Mouse (Mus musculus) hindbrain, embryonic 10.5 days (tissue): Measurements from ENCODE around the gene Cd164l2. TPM values are rescaled to one million over a fixed set of nuclear protein-coding genes. Genes with fewer than 3 reads are reported as not detected.

Source experiments
- DNase-seq: peaks from one replicate; pipeline ENCODE4 v3.0.0-alpha.2; 2017; ENCODE audit warnings: low spot score
- H3K27ac ChIP-seq: fragments of 300-500 bp; sonication (generic); 2 replicates; pipeline ENCODE4 v1.5.1; 2016; ENCODE audit warnings: mild to moderate bottlenecking, moderate library complexity
- H3K27me3 ChIP-seq: fragments of 300-500 bp; sonication (generic); 2 replicates; pipeline ENCODE4 v1.6.1; 2016; ENCODE audit warnings: mild to moderate bottlenecking; ENCODE audit not compliant: poor library complexity, insufficient read depth, severe bottlenecking
- H3K36me3 ChIP-seq: fragments of 300-500 bp; sonication (generic); 2 replicates; pipeline ENCODE4 v1.6.1; 2016; ENCODE audit warnings: mild to moderate bottlenecking, moderate library complexity
- H3K4me1 ChIP-seq: fragments of 300-500 bp; sonication (generic); replicated peaks from 2 replicates; pipeline ENCODE4 v1.6.1; 2016; ENCODE audit warnings: mild to moderate bottlenecking
- H3K4me3 ChIP-seq: fragments of 300-500 bp; sonication (generic); 2 replicates; pipeline ENCODE4 v1.5.1; 2016; ENCODE audit warnings: mild to moderate bottlenecking, moderate library complexity
- H3K9me3 ChIP-seq: fragments of 300-500 bp; sonication (generic); 2 replicates; pipeline ENCODE4 v1.6.1; 2016; ENCODE audit warnings: mild to moderate bottlenecking, moderate library complexity
- WGBS: fragments of 180-500 bp; shearing (Covaris S2); methylation state at CpG from one replicate; pipeline ENCODE4 v1.1.7; 2016; 5-methylcytosine and 5-hydroxymethylcytosine counted together
- polyA plus RNA-seq: library from polyadenylated mRNA; unstranded; fragments of >200 nt; fragmentation: Nextera tagmentation; extraction: Ambion mirVana; gene quantifications from 2 replicates; pipeline ENCODE4 v1.2.1, GENCODE M21; 2016

Gene Cd164l2
- polyA plus RNA-seq, 1 experiment from 2014 or later, result 1.1 TPM

GRCm38 (mm10) chr4:133178305-133178704, 33.6 kb upstream of the Cd164l2 start:
- WGBS, result 93% methylated on average over 5 of the region's 5 CpGs
- peaks cover 50% of the 10 kb centered on the region for H3K36me3 ChIP-seq
- no peak for DNase-seq
- peaks cover 27% of the 10 kb centered on the region for H3K4me1 ChIP-seq
- no peak overlapping the region for H3K4me3 ChIP-seq
- no peak overlapping the region for H3K27ac ChIP-seq
- no peaks in the 10 kb centered on the region for H3K9me3 ChIP-seq
- H3K27me3 ChIP-seq, result no peaks in the 10 kb centered on the region

DNA sequence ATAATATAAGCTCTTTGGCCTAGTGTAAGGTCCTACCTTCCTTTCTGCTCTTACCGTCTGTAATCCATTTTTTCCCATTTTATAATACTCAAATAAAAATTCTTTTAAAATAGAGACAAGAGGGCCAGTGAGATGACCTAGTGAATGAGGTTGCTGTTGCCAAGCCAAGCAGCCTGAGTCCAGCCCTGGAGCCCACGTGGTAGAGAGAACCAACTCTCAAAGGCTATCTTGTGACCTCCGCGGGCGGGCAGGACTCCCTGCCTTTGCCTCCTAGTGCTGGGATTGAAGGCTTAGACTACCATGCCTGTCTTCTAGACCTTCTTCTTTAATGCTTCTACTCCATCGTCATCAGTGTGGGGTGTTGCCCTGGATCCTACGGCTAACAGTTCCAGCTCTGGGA, 32.7 kb upstream of the Cd164l2 start:
- Histone ChIP-seq H3K27ac (no peak overlapping the region), H3K36me3 (peaks cover 50% of the 10 kb centered on the region)

DNA sequence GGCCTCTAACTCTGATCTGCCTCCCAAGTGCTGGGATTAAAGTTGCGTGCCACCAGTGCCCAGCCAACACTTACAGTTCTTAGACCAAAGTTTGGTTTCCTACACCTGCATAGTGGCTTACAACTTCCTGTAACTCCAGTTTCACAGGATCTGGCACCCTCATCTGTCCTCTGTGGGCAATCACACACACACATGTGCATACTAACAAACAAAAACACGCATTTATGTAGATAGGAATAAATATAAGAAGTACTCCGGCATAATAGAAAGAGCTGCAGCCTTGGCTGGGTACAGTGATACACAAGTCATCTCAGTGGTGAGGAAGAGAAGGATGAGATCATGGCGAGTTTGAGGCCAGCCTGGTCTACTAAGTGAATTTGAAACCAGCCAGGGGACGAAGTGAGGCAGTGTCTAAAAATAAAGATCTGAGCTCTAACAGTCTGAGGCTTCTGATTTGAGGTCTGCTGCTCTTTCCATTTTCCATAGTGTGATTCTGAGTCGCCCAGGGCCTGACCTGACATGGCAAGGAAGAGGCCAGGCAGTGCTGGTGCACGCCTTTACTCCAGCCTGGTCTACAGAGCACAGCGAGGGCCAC, 29.4 kb upstream of the Cd164l2 start:
- WGBS, result 94% methylated on average over 8 of the region's 8 CpGs
- Histone ChIP-seq H3K4me1 (peaks cover 28% of the 10 kb centered on the region), H3K4me3 (no peak overlapping the region), H3K27me3 (no peaks in the 10 kb centered on the region), H3K27ac (no peak overlapping the region), H3K36me3 (peaks cover 64% of the 10 kb centered on the region), H3K9me3 (no peaks in the 10 kb centered on the region)
- no peak for DNase-seq

More for the DNA sequence above, 32.7 kb upstream of the Cd164l2 start:
- no peaks in the 10 kb centered on the region for H3K27me3 ChIP-seq
- peaks cover 36% of the 10 kb centered on the region for H3K4me1 ChIP-seq
- no peak overlapping the region for H3K4me3 ChIP-seq
- 93% methylated on average over 7 of the region's 7 CpGs for WGBS
- DNase-seq, result no peak
- H3K9me3 ChIP-seq, result no peaks in the 10 kb centered on the region

GRCm38 (mm10) chr4:133184031-133184897, 27.7 kb upstream of the Cd164l2 start:
- Histone ChIP-seq H3K4me3 (no peak overlapping the region), H3K9me3 (no peaks in the 10 kb centered on the region), H3K36me3 (peaks cover 67% of the 10 kb centered on the region), H3K27ac (0 out of 2 replicates have a peak overlapping the region, but pooled peaks have one; percentile 25), H3K4me1 (peaks cover 25% of the 10 kb centered on the region), H3K27me3 (no peaks in the 10 kb centered on the region)
- WGBS, result 68% methylated on average over 14 of the region's 14 CpGs
- no peak for DNase-seq

DNA sequence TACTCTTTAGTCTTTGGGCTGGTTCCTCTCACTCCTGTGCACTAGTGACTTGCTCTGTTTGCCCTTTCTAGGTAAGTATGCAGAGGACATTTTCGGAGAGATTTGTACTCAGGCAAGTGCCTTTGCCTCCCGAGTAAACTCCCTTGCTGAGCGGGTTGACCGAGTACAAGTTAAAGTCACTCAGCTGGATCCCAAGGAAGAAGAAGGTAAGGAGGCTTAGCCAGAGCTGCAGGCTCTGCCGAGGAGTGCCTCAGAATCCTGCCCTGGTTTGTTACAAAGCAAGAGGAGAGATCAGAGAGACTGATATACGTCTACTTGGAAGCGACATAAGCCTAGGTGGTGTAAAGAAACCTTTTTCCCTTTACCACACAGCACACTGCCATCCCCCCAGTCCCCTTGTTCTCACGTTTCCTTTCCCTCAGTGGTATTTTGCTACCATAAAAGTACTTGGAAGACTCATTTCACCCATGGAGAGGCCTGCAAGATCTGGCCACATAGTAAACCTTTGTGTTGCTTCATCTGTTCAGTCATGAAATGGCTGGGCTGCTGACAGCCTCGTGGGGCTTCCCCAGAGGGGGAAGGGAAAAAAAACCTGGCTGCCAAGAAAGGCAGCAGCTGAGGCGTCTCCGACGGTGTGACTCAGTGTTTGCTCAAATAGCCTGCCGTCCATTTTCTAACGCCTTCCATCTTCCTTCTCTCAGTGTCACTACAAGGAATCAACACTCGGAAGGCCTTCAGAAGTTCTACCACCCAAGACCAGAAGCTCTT, 26.8 kb upstream of the Cd164l2 start:
- 56% methylated on average over 15 of the region's 15 CpGs for WGBS
- H3K36me3 ChIP-seq, result peaks cover 67% of the 10 kb centered on the region
- peaks cover 25% of the 10 kb centered on the region for H3K4me1 ChIP-seq
- H3K27me3 ChIP-seq, result no peaks in the 10 kb centered on the region
- no peaks in the 10 kb centered on the region for H3K9me3 ChIP-seq
- H3K4me3 ChIP-seq, result no peak overlapping the region
- H3K27ac ChIP-seq, result 0 out of 2 replicates have a peak overlapping the region, but pooled peaks have one; percentile 25
- no peak for DNase-seq

- Histone ChIP-seq H3K27ac (no peak overlapping the region), H3K9me3 (no peaks in the 10 kb centered on the region), H3K27me3 (no peaks in the 10 kb centered on the region), H3K36me3 (peaks cover 74% of the 10 kb centered on the region), H3K4me3 (no peak overlapping the region), H3K4me1 (peaks cover 25% of the 10 kb centered on the region)
- WGBS, result 93% methylated on average over 8 of the region's 8 CpGs
- no peak for DNase-seq
Measured at GRCm38 (mm10) chr4:133185893-133186292, 26.0 kb upstream of the Cd164l2 start.

GRCm38 (mm10) chr4:133186856-133187255, 25.1 kb upstream of the Cd164l2 start:
- peaks cover 81% of the 10 kb centered on the region for H3K36me3 ChIP-seq
- H3K9me3 ChIP-seq, result no peaks in the 10 kb centered on the region
- H3K27ac ChIP-seq, result no peak overlapping the region
- no peak overlapping the region for H3K4me3 ChIP-seq
- H3K4me1 ChIP-seq, result peaks cover 25% of the 10 kb centered on the region
- DNase-seq, result no peak
- no peaks in the 10 kb centered on the region for H3K27me3 ChIP-seq
- 97% methylated on average over 5 of the region's 5 CpGs for WGBS

DNA sequence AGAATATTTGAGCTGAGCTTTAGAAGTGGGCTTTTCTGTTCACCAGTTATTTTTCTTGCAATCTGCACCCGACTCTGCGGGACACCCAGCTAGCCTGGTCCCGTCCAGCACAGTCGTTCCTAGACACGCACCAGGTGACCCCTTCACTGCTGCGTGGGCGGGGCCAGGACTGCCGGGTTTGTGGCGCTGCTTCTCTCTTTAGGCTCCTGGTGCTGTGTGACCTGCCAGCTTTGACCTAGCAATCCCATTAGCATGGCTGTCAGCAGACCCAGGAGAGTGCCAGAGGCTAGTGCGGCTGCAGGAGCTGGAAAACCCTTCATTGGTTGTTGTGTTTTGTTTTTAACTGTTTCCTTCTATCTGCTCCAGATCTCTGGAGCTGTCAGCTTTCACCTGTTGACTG, 22.5 kb upstream of the Cd164l2 start:
- Histone ChIP-seq H3K27me3 (no peaks in the 10 kb centered on the region), H3K4me1 (peaks cover 12% of the 10 kb centered on the region), H3K9me3 (no peaks in the 10 kb centered on the region), H3K4me3 (no peak overlapping the region), H3K36me3 (peaks cover 96% of the 10 kb centered on the region), H3K27ac (no peak overlapping the region)
- 69% methylated on average over 10 of the region's 10 CpGs for WGBS
- no peak for DNase-seq

- 89% methylated on average over 11 of the region's 11 CpGs for WGBS
- peaks cover 6% of the 10 kb centered on the region; the same call in 1 of the 2 replicates for H3K27me3 ChIP-seq
- H3K4me3 ChIP-seq, result no peak overlapping the region
- no peak for DNase-seq
- H3K9me3 ChIP-seq, result no peaks in the 10 kb centered on the region
- no peak overlapping the region for H3K27ac ChIP-seq
- peaks cover 40% of the 10 kb centered on the region for H3K4me1 ChIP-seq
- peaks cover 80% of the 10 kb centered on the region for H3K36me3 ChIP-seq
Measured at GRCm38 (mm10) chr4:133194482-133194881, 17.4 kb upstream of the Cd164l2 start.

DNA sequence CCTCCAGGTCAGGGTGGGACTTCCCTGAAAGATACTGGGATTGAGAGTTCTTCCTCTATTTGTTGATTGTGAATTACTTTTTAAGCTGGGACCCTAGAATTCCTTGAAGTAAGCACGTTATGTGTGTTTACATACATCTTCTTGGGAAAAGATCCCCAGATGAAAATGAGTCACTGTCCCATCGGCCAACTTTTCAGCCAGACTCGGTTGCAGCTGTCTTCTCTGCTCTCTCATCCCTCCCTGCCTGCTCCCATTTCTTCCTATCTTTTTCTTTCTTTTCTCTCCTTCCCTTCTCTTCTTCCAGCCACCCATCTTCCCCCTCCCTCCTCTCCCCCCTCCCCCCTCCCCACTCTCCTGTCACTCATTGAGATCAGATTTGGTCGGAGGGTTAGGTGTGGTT, 16.9 kb upstream of the Cd164l2 start:
- no peak overlapping the region for H3K27ac ChIP-seq
- no peak overlapping the region for H3K4me3 ChIP-seq
- H3K4me1 ChIP-seq, result peaks cover 45% of the 10 kb centered on the region
- peaks cover 75% of the 10 kb centered on the region for H3K36me3 ChIP-seq
- H3K27me3 ChIP-seq, result peaks cover 6% of the 10 kb centered on the region; the same call in 1 of the 2 replicates
- 80% methylated on average over 4 of the region's 4 CpGs for WGBS
- no peak for DNase-seq
- H3K9me3 ChIP-seq, result no peaks in the 10 kb centered on the region

DNA sequence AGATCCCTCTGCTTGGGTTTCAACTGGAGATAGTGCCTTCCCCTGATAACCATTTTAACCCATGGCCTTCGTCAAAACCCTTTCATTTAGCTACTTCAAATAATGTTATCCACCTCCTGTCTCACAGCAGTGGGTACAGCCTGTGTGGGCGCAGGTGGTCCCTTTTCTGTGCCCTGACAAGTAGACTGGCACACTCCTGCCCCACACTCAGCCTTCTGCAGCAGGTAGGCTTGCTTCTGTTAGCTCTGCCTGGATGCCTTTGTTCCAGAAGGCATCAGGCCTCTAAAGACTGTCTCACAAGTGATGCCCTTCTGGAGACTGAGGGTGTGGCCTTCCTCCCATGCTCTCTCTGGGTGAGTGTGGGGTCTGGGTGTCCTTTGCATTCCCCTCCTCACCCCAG, 15.8 kb upstream of the Cd164l2 start:
- WGBS, result 88% methylated on average over 2 of the region's 2 CpGs
- Histone ChIP-seq H3K4me1 (peaks cover 57% of the 10 kb centered on the region), H3K27me3 (peaks cover 6% of the 10 kb centered on the region; the same call in 1 of the 2 replicates), H3K27ac (peak overlapping the region; percentile 30; the same call in 1 of the 2 replicates), H3K36me3 (peaks cover 64% of the 10 kb centered on the region), H3K4me3 (no peak overlapping the region), H3K9me3 (no peaks in the 10 kb centered on the region)
- DNase-seq, result no peak

GRCm38 (mm10) chr4:133196852-133197251, 15.1 kb upstream of the Cd164l2 start:
- H3K4me1 ChIP-seq, result peaks cover 63% of the 10 kb centered on the region
- no peak overlapping the region for H3K4me3 ChIP-seq
- 38% methylated on average over 7 of the region's 7 CpGs for WGBS
- no peak for DNase-seq
- H3K27me3 ChIP-seq, result peaks cover 6% of the 10 kb centered on the region; the same call in 1 of the 2 replicates
- peaks cover 56% of the 10 kb centered on the region for H3K36me3 ChIP-seq
- peak overlapping the region; percentile 78 for H3K27ac ChIP-seq
- H3K9me3 ChIP-seq, result no peaks in the 10 kb centered on the region
